Mouse (Mus musculus) neural tube, embryonic 13.5 days (tissue): ENCODE measurements around the gene Gm21083. TPM values are rescaled to one million over a fixed set of nuclear protein-coding genes. Genes with fewer than 3 reads are reported as not detected.

Experiments
- polyA plus RNA-seq: library from polyadenylated mRNA; unstranded; fragments of >200 nt; fragmentation: Nextera tagmentation; extraction: Ambion mirVana; gene quantifications from 2 replicates; pipeline ENCODE4 v1.2.1, GENCODE M21; 2015

The Gm21083 gene
- polyA plus RNA-seq, 1 experiment from 2014 or later: not detected

Other genes with a start within 250 kb of the Gm21083 start
- not detected in 2 replicates for gene Gm21149, start 100.8 kb upstream of the Gm21083 start, polyA plus RNA-seq
- not detected in 2 replicates for gene Gm21190, start 48.1 kb upstream of the Gm21083 start, polyA plus RNA-seq
- gene Speer4d, start 41.7 kb downstream of the Gm21083 start, polyA plus RNA-seq: not detected in 2 replicates
- not detected in 2 replicates for gene 4930572O03Rik, start 79.7 kb downstream of the Gm21083 start, polyA plus RNA-seq
- gene Speer4c, start 136.9 kb downstream of the Gm21083 start, polyA plus RNA-seq: not detected in 2 replicates